ENCODE assay signal across 8 mouse cellular contexts in the genomic region with DNA sequence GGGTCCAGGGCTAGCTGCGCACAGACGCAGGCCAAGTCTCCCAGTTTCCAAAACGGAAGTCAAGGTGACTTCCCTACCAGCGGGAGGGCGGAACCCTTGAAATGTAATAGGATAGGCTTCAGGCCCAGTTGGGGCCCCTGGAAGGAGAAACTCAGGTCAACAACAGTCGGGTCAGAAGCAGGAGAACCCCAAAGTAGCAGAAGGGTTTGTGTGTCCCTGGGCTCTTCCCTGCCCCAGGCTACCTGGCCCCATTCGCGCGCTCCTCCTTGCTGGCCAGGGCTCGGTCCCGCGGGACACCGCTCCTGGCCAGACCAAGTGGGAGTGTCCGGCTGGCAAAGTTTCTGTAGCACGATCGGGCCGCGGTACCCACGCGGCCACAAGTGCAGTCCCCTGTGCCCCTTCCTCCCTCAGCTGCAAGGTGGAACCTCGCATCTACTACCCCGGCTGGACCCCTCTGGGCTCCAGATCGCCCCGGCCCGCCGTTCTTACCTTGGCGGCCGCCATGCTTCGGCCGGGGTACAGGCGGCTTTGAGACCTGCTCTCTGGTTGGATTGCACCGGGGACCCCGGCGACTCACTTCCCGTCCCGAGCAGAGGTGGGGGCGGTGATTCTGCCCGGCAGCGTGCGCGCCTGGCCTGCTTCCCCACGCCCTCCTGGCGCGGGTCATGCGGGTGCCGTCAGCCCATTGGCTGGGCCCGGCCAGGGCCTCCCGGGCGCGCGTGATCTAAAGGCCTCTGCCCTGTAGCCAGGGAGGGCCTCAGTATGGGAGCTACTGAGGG. TPM values are rescaled to one million over a fixed set of nuclear protein-coding genes. Genes with fewer than 3 reads are reported as not detected.
DNase-seq lines count a peak whose midpoint lies in the region; ATAC-seq and TF ChIP-seq lines count a peak whose summit lies in the region.

A gene (minus strand): TSS at position 667 of the 779 bp plus-strand sequence.

- no peaks in the 10 kb centered on the region for H3K27me3 ChIP-seq in liver, embryonic 11.5 days (replicated peaks; ENCODE audit: control insufficient read depth, insufficient read depth, low read length)
- no peaks in the 10 kb centered on the region for H3K27me3 ChIP-seq in stomach, embryonic 14.5 days (ENCODE audit: control insufficient read depth, insufficient read depth, low read length)

- no peak for TF ChIP-seq CTCF in layer of hippocampus, adult 2 months (conservative IDR thresholded peaks at IDR 0.05)

- peak within 1 kb of the TSS; percentile 83 for H3K4me3 ChIP-seq in layer of hippocampus, adult 2 months
- peak within 1 kb of the TSS; percentile 84 for H3K4me3 ChIP-seq in liver, embryonic 11.5 days (ENCODE audit: low read depth, low read length)
- peak within 1 kb of the TSS; percentile 71 for H3K4me3 ChIP-seq in stomach, embryonic 14.5 days (ENCODE audit: low read depth, low read length)

- peak within 1 kb of the TSS; percentile 88 for H3K9ac ChIP-seq in liver, embryonic 11.5 days (ENCODE audit: low read depth, low read length)
- peak within 1 kb of the TSS; percentile 77 for H3K9ac ChIP-seq in stomach, embryonic 14.5 days (replicated peaks; ENCODE audit: low read depth, low read length)

- no peak for DNase-seq in layer of hippocampus, adult 2 months (ENCODE audit: low spot score in 2 of 2)
- DNase-seq in layer of hippocampus, adult 18-20 months (ENCODE audit: low spot score in 2 of 2), result no peak
- DNase-seq in cerebellum, adult 9-11 months, result peak; percentile 45
- peak; percentile 69 for DNase-seq in gastrocnemius, postnatal 10 days
- peak; percentile 66 for DNase-seq in induced T-regulatory cell, adult 2 months (ENCODE audit: low read depth)
- DNase-seq in liver, embryonic 11.5 days (ENCODE audit: low spot score), result peak; percentile 83

- H3K36me3 ChIP-seq in liver, embryonic 11.5 days (ENCODE audit: control insufficient read depth, insufficient read depth, low read length), result no peaks in the 10 kb centered on the region
- no peaks in the 10 kb centered on the region for H3K36me3 ChIP-seq in stomach, embryonic 14.5 days (ENCODE audit: control insufficient read depth, insufficient read depth, low read length)

- H3K4me1 ChIP-seq in liver, embryonic 11.5 days (replicated peaks; ENCODE audit: control insufficient read depth, insufficient read depth, low read length), result peaks cover 9% of the 10 kb centered on the region; the same call in 1 of the 2 replicates
- peaks cover 5% of the 10 kb centered on the region; the same call in 1 of the 2 replicates for H3K4me1 ChIP-seq in stomach, embryonic 14.5 days (ENCODE audit: control insufficient read depth, insufficient read depth, low read length)

- H3K27ac ChIP-seq in layer of hippocampus, adult 2 months, result peak within 1 kb of the TSS; percentile 68
- peak within 1 kb of the TSS; percentile 65; the same call in 1 of the 2 replicates for H3K27ac ChIP-seq in liver, embryonic 11.5 days (ENCODE audit: low read depth, low read length)
- H3K27ac ChIP-seq in stomach, embryonic 14.5 days (ENCODE audit: low read length), result peak within 1 kb of the TSS; percentile 33; the same call in 1 of the 2 replicates

- peak; percentile 99 for ATAC-seq in liver, embryonic 11.5 days (replicated peaks; ENCODE audit: low FRiP score)
- ATAC-seq in monocyte, adult 5-6 weeks (replicated peaks; ENCODE audit: insufficient number of reproducible peaks, low FRiP score, low TSS enrichment, poor library complexity, severe bottlenecking), result peak; percentile 66
- ATAC-seq in stomach, embryonic 14.5 days (ENCODE audit: insufficient number of reproducible peaks, insufficient read depth, low FRiP score, low read depth), result peak; percentile 92

- under 1% methylated on average over 50 of the region's 51 CpGs for WGBS in liver, embryonic 11.5 days
- WGBS in stomach, embryonic 14.5 days, result under 1% methylated on average over 47 of the region's 51 CpGs

- H3K4me2 ChIP-seq in liver, embryonic 11.5 days, result peak within 1 kb of the TSS; percentile 85
- H3K4me2 ChIP-seq in stomach, embryonic 14.5 days (replicated peaks; ENCODE audit: low read depth, low read length), result peak within 1 kb of the TSS; percentile 77

- no peaks in the 10 kb centered on the region for H3K9me3 ChIP-seq in liver, embryonic 11.5 days (ENCODE audit: control insufficient read depth, low read length)
- no peaks in the 10 kb centered on the region for H3K9me3 ChIP-seq in stomach, embryonic 14.5 days (ENCODE audit: control insufficient read depth, low read depth, low read length)

RNA-seq across cellular contexts. Expression of the gene that starts here (rescaled TPM):
- total RNA-seq in layer of hippocampus, adult 2 months (2021), result 1 to 10 TPM; 3.4 to 3.7 TPM
- 1 to 10 TPM; 3.5 to 5.4 TPM for total RNA-seq in layer of hippocampus, adult 18-20 months (2021)
- total RNA-seq in gastrocnemius, postnatal 10 days (2021), result 1 to 10 TPM; 1.7 to 1.9 TPM
- polyA plus RNA-seq in liver, embryonic 11.5 days (2014; fragmentation: Nextera tagmentation; extraction: Ambion mirVana), result 55.4 and 61.3 TPM in 2 replicates
- 4.4 to 7.0 TPM (median 5.8 TPM) in 3 replicates for total RNA-seq in monocyte, adult 5-6 weeks (2017)
- polyA plus RNA-seq in stomach, embryonic 14.5 days (2014; fragmentation: Nextera tagmentation; extraction: Ambion mirVana), result 27.3 and 33.6 TPM in 2 replicates

Comparison
In these comparisons a context has a peak if more than half of its experiments do, and no peak if none do; other contexts are left out.
1. DNase-seq: peak in cerebellum, adult 9-11 months (single experiment), gastrocnemius, postnatal 10 days (single experiment), induced T-regulatory cell, adult 2 months (single experiment) and liver, embryonic 11.5 days (single experiment); none in layer of hippocampus, adult 2 months (0 of 2) and layer of hippocampus, adult 18-20 months (0 of 2).
2. Peak in every context shown above with its lines, with median percentiles within 50 percentile points of each other: H3K27ac ChIP-seq, H3K4me3 ChIP-seq and ATAC-seq.